Mouse (Mus musculus): ENCODE measurements at regions not wholly inside any gene's neighbourhood (a gene's known extent, or its start where the extent isn't known, plus 50 kb on each side); places are given as distances from the start of the nearest gene placed in this dataset.

DNA sequence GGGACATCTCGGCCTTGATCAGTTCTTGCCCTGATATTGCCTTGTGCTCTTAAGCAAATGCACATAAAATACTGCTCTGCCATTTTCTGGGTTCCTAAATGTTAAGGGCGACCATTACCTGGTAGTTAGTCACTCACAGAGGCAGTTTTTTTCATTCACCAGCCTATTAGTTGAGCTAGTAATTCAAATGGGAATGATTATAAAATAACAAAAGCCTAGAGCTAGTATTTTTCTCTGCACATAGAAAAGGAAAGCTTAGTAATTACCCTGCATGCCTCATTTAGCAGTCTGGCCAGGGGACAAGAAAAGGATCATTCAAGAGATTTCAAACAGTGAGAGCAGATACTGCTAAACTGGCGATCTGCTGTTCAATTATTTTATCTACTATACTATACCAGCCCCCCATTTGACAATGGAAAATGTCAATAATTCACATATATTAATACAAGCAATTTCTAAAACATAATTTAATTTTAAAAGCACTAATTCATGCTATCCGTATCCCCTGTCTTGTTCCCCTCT, 645.1 kb downstream of the Pdha2 start:
- Histone ChIP-seq H3K36me3 (replicated peaks) (no peaks in the 10 kb centered on the region), H3K9me3 (no peaks in the 10 kb centered on the region), H3K27me3 (ENCODE audit: poor library complexity, severe bottlenecking) (no peaks in the 10 kb centered on the region), H3K4me3 (no peak overlapping the region), H3K4me1 (no peaks in the 10 kb centered on the region), H3K27ac (no peak overlapping the region)
- no peak for DNase-seq (ENCODE audit: extremely low spot score, low spot score)
- WGBS = 69% methylated on average over 4 of the region's 4 CpGs

- no peak overlapping the region for H3K4me3 ChIP-seq
- DNase-seq (ENCODE audit: extremely low spot score, low spot score) = no peak
- no peaks in the 10 kb centered on the region for H3K27me3 ChIP-seq (ENCODE audit: poor library complexity, severe bottlenecking)
- no peaks in the 10 kb centered on the region for H3K4me1 ChIP-seq
- H3K9me3 ChIP-seq = no peaks in the 10 kb centered on the region
- H3K36me3 ChIP-seq (replicated peaks) = no peaks in the 10 kb centered on the region
- H3K27ac ChIP-seq = no peak overlapping the region
- WGBS = 80% methylated on average over 3 of the region's 3 CpGs
These were observed 657.4 kb downstream of the Pdha2 start for GRCm38 (mm10) chr3:140554736-140555135.

GRCm38 (mm10) chr3:140548483-140548882, 663.7 kb downstream of the Pdha2 start:
- Histone ChIP-seq H3K4me3 (no peak overlapping the region), H3K4me1 (no peaks in the 10 kb centered on the region), H3K36me3 (replicated peaks) (no peaks in the 10 kb centered on the region), H3K27me3 (ENCODE audit: poor library complexity, severe bottlenecking) (no peaks in the 10 kb centered on the region), H3K27ac (no peak overlapping the region), H3K9me3 (no peaks in the 10 kb centered on the region)
- WGBS = 94% methylated on average over 3 of the region's 3 CpGs
- no peak for DNase-seq (ENCODE audit: extremely low spot score, low spot score)

DNA sequence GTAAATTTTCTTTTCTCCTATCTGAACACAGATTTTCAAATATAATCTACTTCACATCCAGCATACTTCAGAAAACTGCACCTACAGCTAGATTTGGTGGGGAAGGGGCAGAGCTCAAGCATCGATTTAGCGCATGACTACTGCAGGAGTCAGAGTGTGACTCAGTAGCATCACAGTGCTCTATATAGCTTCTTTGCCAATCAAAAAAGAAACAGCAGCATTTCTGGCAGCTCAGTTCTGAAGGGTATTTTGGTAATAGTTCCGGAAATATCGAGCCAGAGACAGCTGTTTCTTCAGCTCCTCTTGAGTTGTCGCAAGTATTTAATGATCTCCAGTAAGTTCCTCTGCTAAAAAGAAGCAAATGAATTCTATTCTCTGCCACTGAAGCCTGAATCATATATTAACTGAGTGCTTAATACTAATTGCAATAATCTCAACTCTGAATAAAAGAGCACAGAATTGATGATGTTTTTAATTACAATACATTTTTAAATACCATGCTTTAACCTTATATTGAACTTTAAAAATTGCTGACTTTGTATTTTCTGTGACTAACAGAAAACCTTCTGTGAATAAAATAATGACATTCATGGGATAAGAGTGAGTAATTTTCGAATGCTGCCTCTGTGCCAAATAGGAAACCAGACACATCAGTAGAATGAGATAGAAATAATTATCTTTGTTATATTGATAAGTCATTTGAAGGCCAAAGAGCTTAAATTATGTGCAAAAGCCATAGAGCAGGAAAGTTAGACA, 680.2 kb downstream of the Pdha2 start:
- Histone ChIP-seq H3K27me3 (ENCODE audit: poor library complexity, severe bottlenecking) (no peaks in the 10 kb centered on the region), H3K4me1 (no peaks in the 10 kb centered on the region), H3K4me3 (no peak overlapping the region), H3K27ac (no peak overlapping the region), H3K9me3 (no peaks in the 10 kb centered on the region), H3K36me3 (replicated peaks) (no peaks in the 10 kb centered on the region)
- whole genome bisulfite sequencing = 89% methylated on average over 6 of the region's 6 CpGs
- DNase-seq (ENCODE audit: extremely low spot score, low spot score) = no peak

- no peak for DNase-seq (ENCODE audit: extremely low spot score, low spot score)
- Histone ChIP-seq H3K9me3 (no peaks in the 10 kb centered on the region), H3K27ac (no peak overlapping the region), H3K36me3 (replicated peaks) (no peaks in the 10 kb centered on the region), H3K4me1 (no peaks in the 10 kb centered on the region), H3K4me3 (no peak overlapping the region), H3K27me3 (ENCODE audit: poor library complexity, severe bottlenecking) (no peaks in the 10 kb centered on the region)
These were observed 690.4 kb downstream of the Pdha2 start for GRCm38 (mm10) chr3:140521653-140522278.

GRCm38 (mm10) chr3:140510835-140511234, 701.3 kb downstream of the Pdha2 start:
- no peak overlapping the region for H3K27ac ChIP-seq
- no peaks in the 10 kb centered on the region for H3K4me1 ChIP-seq
- H3K4me3 ChIP-seq = no peak overlapping the region
- no peaks in the 10 kb centered on the region for H3K9me3 ChIP-seq
- H3K36me3 ChIP-seq (replicated peaks) = no peaks in the 10 kb centered on the region
- no peaks in the 10 kb centered on the region for H3K27me3 ChIP-seq (ENCODE audit: poor library complexity, severe bottlenecking)
- no peak for DNase-seq (ENCODE audit: extremely low spot score, low spot score)

DNA sequence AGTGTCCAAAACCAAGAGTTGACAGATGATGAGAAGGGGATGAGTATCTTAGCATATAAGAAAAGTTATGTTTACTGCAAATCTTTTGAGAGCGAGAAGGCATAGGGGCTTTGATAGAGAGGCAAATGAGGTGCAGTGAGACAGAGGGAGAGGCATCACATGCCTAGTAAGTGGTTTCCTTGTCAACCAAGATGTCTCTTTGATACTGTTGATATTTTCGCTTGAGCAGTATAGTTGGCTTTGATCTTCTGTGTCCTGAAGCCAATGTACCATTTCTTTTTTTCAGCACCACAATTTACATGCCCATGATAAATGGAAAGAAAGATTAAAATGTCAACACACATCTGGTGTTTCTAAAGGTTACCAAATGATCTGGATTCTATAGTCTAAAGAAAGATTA, 702.1 kb downstream of the Pdha2 start:
- Histone ChIP-seq H3K27me3 (ENCODE audit: poor library complexity, severe bottlenecking) (no peaks in the 10 kb centered on the region), H3K36me3 (replicated peaks) (no peaks in the 10 kb centered on the region), H3K4me3 (no peak overlapping the region), H3K4me1 (no peaks in the 10 kb centered on the region), H3K9me3 (no peaks in the 10 kb centered on the region), H3K27ac (no peak overlapping the region)
- 90% methylated on average over 2 of the region's 2 CpGs for WGBS
- no peak for DNase-seq (ENCODE audit: extremely low spot score, low spot score)

DNA sequence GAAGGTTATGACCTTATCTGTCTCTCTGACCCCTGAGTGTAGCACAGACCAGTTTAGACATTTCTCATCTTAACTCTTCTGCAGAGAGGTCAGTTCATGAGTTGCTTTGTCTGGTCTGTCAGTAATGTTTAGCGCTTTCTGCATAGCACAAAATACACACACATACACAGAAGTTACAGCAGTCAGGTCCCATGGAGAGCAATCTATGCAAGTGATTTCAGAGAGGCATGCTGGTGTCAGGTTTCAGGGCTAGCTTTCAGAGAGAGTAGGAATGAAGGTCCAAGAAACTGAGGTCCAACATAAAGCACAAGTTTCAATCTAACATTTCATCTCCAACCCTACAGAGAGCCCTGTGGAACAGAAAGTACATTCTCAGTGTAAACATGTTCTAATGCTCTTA, 718.0 kb downstream of the Pdha2 start:
- H3K27ac ChIP-seq = no peak overlapping the region
- no peaks in the 10 kb centered on the region for H3K36me3 ChIP-seq (replicated peaks)
- H3K4me1 ChIP-seq = peaks cover 4% of the 10 kb centered on the region; the same call in 1 of the 2 replicates
- WGBS = 70% methylated on average over 1 of the region's 1 CpGs
- H3K4me3 ChIP-seq = no peak overlapping the region
- no peaks in the 10 kb centered on the region for H3K9me3 ChIP-seq
- H3K27me3 ChIP-seq (ENCODE audit: poor library complexity, severe bottlenecking) = no peaks in the 10 kb centered on the region
- DNase-seq (ENCODE audit: extremely low spot score, low spot score) = no peak

- DNase-seq (ENCODE audit: extremely low spot score, low spot score) = no peak
- WGBS = 31% methylated on average over 3 of the region's 3 CpGs
- H3K9me3 ChIP-seq = no peaks in the 10 kb centered on the region
These were observed 734.4 kb downstream of the Pdha2 start for GRCm38 (mm10) chr3:140477670-140478208.

GRCm38 (mm10) chr3:140476534-140476933, 735.6 kb downstream of the Pdha2 start:
- 33% methylated on average over 2 of the region's 2 CpGs for WGBS
- Histone ChIP-seq H3K27ac (no peak overlapping the region), H3K4me3 (no peak overlapping the region), H3K27me3 (ENCODE audit: poor library complexity, severe bottlenecking) (peaks cover 53% of the 10 kb centered on the region), H3K4me1 (peaks cover 14% of the 10 kb centered on the region), H3K36me3 (replicated peaks) (no peaks in the 10 kb centered on the region), H3K9me3 (no peaks in the 10 kb centered on the region)
- no peak for DNase-seq (ENCODE audit: extremely low spot score, low spot score)

More at GRCm38 (mm10) chr3:140477670-140478208, 734.4 kb downstream of the Pdha2 start:
- no peaks in the 10 kb centered on the region for H3K36me3 ChIP-seq (replicated peaks)
- no peak overlapping the region for H3K27ac ChIP-seq
- H3K4me3 ChIP-seq = no peak overlapping the region
- peaks cover 59% of the 10 kb centered on the region for H3K27me3 ChIP-seq (ENCODE audit: poor library complexity, severe bottlenecking)
- peaks cover 14% of the 10 kb centered on the region for H3K4me1 ChIP-seq

DNA sequence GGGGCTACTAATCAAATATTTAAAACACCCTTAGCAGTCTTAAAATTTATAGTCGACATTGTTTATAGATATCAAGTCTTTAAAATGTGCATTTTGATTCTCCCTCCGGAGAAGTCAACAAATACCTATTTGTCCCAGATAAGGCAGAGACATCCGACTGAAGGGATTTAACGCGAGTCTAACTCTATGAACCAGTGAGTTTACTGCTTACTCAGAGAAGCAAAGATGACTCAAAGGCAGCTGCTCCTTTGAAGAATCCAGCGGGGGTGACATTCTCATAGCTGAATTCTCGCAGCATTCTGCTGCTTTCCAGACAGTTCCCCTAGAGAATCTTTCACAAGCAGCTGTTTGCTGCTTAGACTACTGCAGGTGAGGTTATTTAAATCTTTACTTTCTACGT, 759.6 kb downstream of the Pdha2 start:
- WGBS = 84% methylated on average over 8 of the region's 8 CpGs

GRCm38 (mm10) chr3:140451148-140451547, 761.0 kb downstream of the Pdha2 start:
- Histone ChIP-seq H3K27ac (no peak overlapping the region), H3K27me3 (ENCODE audit: poor library complexity, severe bottlenecking) (no peaks in the 10 kb centered on the region), H3K4me1 (no peaks in the 10 kb centered on the region), H3K36me3 (replicated peaks) (no peaks in the 10 kb centered on the region), H3K4me3 (no peak overlapping the region), H3K9me3 (no peaks in the 10 kb centered on the region)
- DNase-seq (ENCODE audit: extremely low spot score, low spot score) = no peak
- WGBS = 97% methylated on average over 1 of the region's 1 CpGs

More for the DNA sequence above, 759.6 kb downstream of the Pdha2 start:
- H3K27ac ChIP-seq = no peak overlapping the region
- H3K9me3 ChIP-seq = no peaks in the 10 kb centered on the region
- no peaks in the 10 kb centered on the region for H3K27me3 ChIP-seq (ENCODE audit: poor library complexity, severe bottlenecking)
- no peak for DNase-seq (ENCODE audit: extremely low spot score, low spot score)
- H3K4me3 ChIP-seq = no peak overlapping the region
- H3K36me3 ChIP-seq (replicated peaks) = no peaks in the 10 kb centered on the region
- H3K4me1 ChIP-seq = no peaks in the 10 kb centered on the region

GRCm38 (mm10) chr3:140409239-140409638, 802.9 kb downstream of the Pdha2 start:
- no peak for DNase-seq (ENCODE audit: extremely low spot score, low spot score)
- 79% methylated on average over 4 of the region's 4 CpGs for WGBS
- no peaks in the 10 kb centered on the region for H3K27me3 ChIP-seq (ENCODE audit: poor library complexity, severe bottlenecking)
- H3K36me3 ChIP-seq (replicated peaks) = no peaks in the 10 kb centered on the region
- no peaks in the 10 kb centered on the region for H3K9me3 ChIP-seq
- H3K4me1 ChIP-seq = no peaks in the 10 kb centered on the region
- H3K4me3 ChIP-seq = no peak overlapping the region
- H3K27ac ChIP-seq = no peak overlapping the region

All from forebrain, embryonic 10.5 days (tissue).